Mouse (Mus musculus): ENCODE data around the gene Pir. TPM values are rescaled to one million over a fixed set of nuclear protein-coding genes. Genes with fewer than 3 reads are reported as not detected.

The Pir gene
- total and polyA plus RNA-seq, 3 experiments, result not detected

- in situ Hi-C loops (cut with MboI; ENCODE audit: low pct_ligation_motif_present, low pct_unique_long_range_greater_than_20kb, low sequenced_read_pairs), result no loop called here
- H3K4me2 ChIP-seq (ENCODE audit: insufficient read depth, low read depth, poor library complexity, severe bottlenecking), result peak overlapping the region; percentile 29; the same call in 1 of the 2 replicates
- DNase-seq (ENCODE audit: extremely low read depth), result no peak
- H3K4me3 ChIP-seq (replicated peaks in 1 of 3; ENCODE audit: low read depth in 2 of 3, low read length in 2 of 3, poor library complexity in 1 of 3), result no peak overlapping the region
- dilution Hi-C loops (cut with MboI; ENCODE audit: extremely low pct_ligation_motif_present, extremely low pct_unique_long_range_greater_than_20kb, low sequenced_read_pairs), result no loop called here
- H3K27ac ChIP-seq (ENCODE audit: insufficient read depth, low read depth), result no peak overlapping the region
- TF ChIP-seq HCFC1 (IDR thresholded peaks at IDR 0.05; ENCODE audit: low read depth, low read length), result no peak
- TF ChIP-seq MAX (IDR thresholded peaks at IDR 0.05; ENCODE audit: low read length), result no peak
- TF ChIP-seq RAD21 (IDR thresholded peaks at IDR 0.05; ENCODE audit: low read depth, low read length), result no peak
- TF ChIP-seq EP300 (IDR thresholded peaks at IDR 0.05; ENCODE audit: low read length), result no peak
- no peak for TF ChIP-seq USF1 (IDR thresholded peaks at IDR 0.05; ENCODE audit: low read depth, low read length)
- no peak for TF ChIP-seq NRF1 (IDR thresholded peaks at IDR 0.05; ENCODE audit: low read depth, low read length)
- TF ChIP-seq MXI1 (IDR thresholded peaks at IDR 0.05; ENCODE audit: low read depth, low read length), result no peak
- TF ChIP-seq E2F4 (IDR thresholded peaks at IDR 0.05; ENCODE audit: insufficient replicate concordance, low read depth, low read length), result no peak
- TF ChIP-seq ELF1 (IDR thresholded peaks at IDR 0.05; ENCODE audit: low read depth, low read length), result no peak
- no peak for TF ChIP-seq ZC3H11A (IDR thresholded peaks at IDR 0.05; ENCODE audit: low read depth, low read length)
- TF ChIP-seq MAZ (IDR thresholded peaks at IDR 0.05; ENCODE audit: low read depth, low read length), result no peak
- TF ChIP-seq JUND (conservative IDR thresholded peaks at IDR 0.05; ENCODE audit: low read depth, low read length), result no peak
- TF ChIP-seq GABPA (IDR thresholded peaks at IDR 0.05; ENCODE audit: insufficient replicate concordance, low read depth, low read length), result no peak
- no peak for TF ChIP-seq ZKSCAN1 (IDR thresholded peaks at IDR 0.05; ENCODE audit: borderline replicate concordance, low read depth, low read length)
- TF ChIP-seq CTCF (conservative IDR thresholded peaks at IDR 0.05 in 1 of 2, IDR thresholded peaks at IDR 0.05 in 1 of 2; ENCODE audit: low read depth in 2 of 2, low read length in 2 of 2), result no peak
- TF ChIP-seq JUN (IDR thresholded peaks at IDR 0.05; ENCODE audit: insufficient read depth, low read depth, low read length), result no peak
- no peak for TF ChIP-seq KAT2A (IDR thresholded peaks at IDR 0.05; ENCODE audit: insufficient replicate concordance, low read length)
- no peak for TF ChIP-seq POLR2A (IDR thresholded peaks at IDR 0.05; ENCODE audit: low read depth, low read length)
- H3K9ac ChIP-seq (ENCODE audit: insufficient read depth, low read depth), result no peak overlapping the region
- no peaks in the 10 kb centered on the region for H3K79me2 ChIP-seq (replicated peaks; ENCODE audit: control insufficient read depth, extremely low read depth, insufficient read depth, poor library complexity, severe bottlenecking)
- H3K9me3 ChIP-seq (replicated peaks; ENCODE audit: low read length), result no peaks in the 10 kb centered on the region
- H3K4me1 ChIP-seq (ENCODE audit: control insufficient read depth in 1 of 2, insufficient read depth in 2 of 2), result peaks cover 0 to 23% of the 10 kb centered on the region in 2 experiments; a peak in 2 of 4 replicates
- H3K36me3 ChIP-seq (replicated peaks in 1 of 2; ENCODE audit: control insufficient read depth in 1 of 2, insufficient read depth in 1 of 2, low read length in 1 of 2), result no peaks in the 10 kb centered on the region
- no peaks in the 10 kb centered on the region for H3K27me3 ChIP-seq (replicated peaks)
These were observed 10.5 kb upstream of the Pir start for GRCm38 (mm10) chrX:164258662-164259061.

GRCm38 (mm10) chrX:164262286-164262685, 6.9 kb upstream of the Pir start:
- Histone ChIP-seq H3K9me3 (replicated peaks; ENCODE audit: low read length) (no peaks in the 10 kb centered on the region), H3K4me3 (replicated peaks in 1 of 3; ENCODE audit: low read depth in 2 of 3, low read length in 2 of 3, poor library complexity in 1 of 3) (no peak overlapping the region), H3K36me3 (replicated peaks in 1 of 2; ENCODE audit: control insufficient read depth in 1 of 2, insufficient read depth in 1 of 2, low read length in 1 of 2) (no peaks in the 10 kb centered on the region), H3K4me2 (ENCODE audit: insufficient read depth, low read depth, poor library complexity, severe bottlenecking) (no peak overlapping the region), H3K27ac (ENCODE audit: insufficient read depth, low read depth) (no peak overlapping the region), H3K27me3 (replicated peaks) (no peaks in the 10 kb centered on the region), H3K4me1 (ENCODE audit: control insufficient read depth in 1 of 2, insufficient read depth in 2 of 2) (peaks cover 0 to 18% of the 10 kb centered on the region in 2 experiments; a peak in 2 of 4 replicates), H3K79me2 (replicated peaks; ENCODE audit: control insufficient read depth, extremely low read depth, insufficient read depth, poor library complexity, severe bottlenecking) (no peaks in the 10 kb centered on the region), H3K9ac (ENCODE audit: insufficient read depth, low read depth) (no peak overlapping the region)
- in situ Hi-C loops (cut with MboI; ENCODE audit: low pct_ligation_motif_present, low pct_unique_long_range_greater_than_20kb, low sequenced_read_pairs) (no loop called here), dilution Hi-C loops (cut with MboI; ENCODE audit: extremely low pct_ligation_motif_present, extremely low pct_unique_long_range_greater_than_20kb, low sequenced_read_pairs) (no loop called here)
- no peak for DNase-seq (ENCODE audit: extremely low read depth)
- TF ChIP-seq KAT2A (IDR thresholded peaks at IDR 0.05; ENCODE audit: insufficient replicate concordance, low read length) (no peak), CTCF (conservative IDR thresholded peaks at IDR 0.05 in 1 of 2, IDR thresholded peaks at IDR 0.05 in 1 of 2; ENCODE audit: low read depth in 2 of 2, low read length in 2 of 2) (no peak), GABPA (IDR thresholded peaks at IDR 0.05; ENCODE audit: insufficient replicate concordance, low read depth, low read length) (no peak), POLR2AphosphoS2 (IDR thresholded peaks at IDR 0.05; ENCODE audit: low read depth, low read length) (no peak), SMC3 (IDR thresholded peaks at IDR 0.05; ENCODE audit: low read depth, low read length) (no peak), TCF12 (IDR thresholded peaks at IDR 0.05; ENCODE audit: low read depth, low read length) (no peak), CHD2 (IDR thresholded peaks at IDR 0.05; ENCODE audit: low read length) (no peak), RAD21 (IDR thresholded peaks at IDR 0.05; ENCODE audit: low read depth, low read length) (no peak), E2F4 (IDR thresholded peaks at IDR 0.05; ENCODE audit: insufficient replicate concordance, low read depth, low read length) (no peak)
